Mouse (Mus musculus) adrenal gland, postnatal 25 days (tissue): ENCODE measurements at regions not wholly inside any gene's neighbourhood (a gene's known extent, or its start where the extent isn't known, plus 50 kb on each side); places are given as distances from the start of the nearest gene placed in this dataset.

ENCODE experiments used
- DNase-seq: peaks from one replicate; pipeline ENCODE4 v3.0.0; 2021; ENCODE audit warnings: mixed read lengths

DNA sequence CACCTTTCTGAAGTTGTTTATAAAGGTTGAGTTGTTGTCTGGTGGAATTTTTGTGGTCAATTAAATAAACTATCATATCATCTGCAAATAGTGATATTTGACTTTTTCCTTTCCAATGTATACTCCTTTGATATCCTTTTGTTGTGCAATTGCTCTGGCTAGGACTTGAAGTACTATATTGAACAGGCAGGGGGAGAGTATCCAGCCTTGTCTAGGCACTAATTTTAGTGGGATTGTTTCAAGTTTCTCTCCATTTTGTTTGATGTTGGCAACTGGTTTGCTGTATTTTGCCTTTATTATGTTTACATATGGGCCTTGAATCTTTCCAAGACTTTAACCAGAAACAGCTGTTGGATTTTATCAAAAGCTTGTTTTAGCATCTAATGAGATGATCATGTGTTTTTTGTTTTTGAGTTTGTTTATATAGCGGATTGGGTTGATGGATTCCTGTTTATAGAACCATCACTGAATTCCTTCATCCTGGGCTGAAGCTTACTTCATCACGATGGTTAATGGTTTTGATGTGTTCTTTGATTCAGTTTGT lies 383.3 kb downstream of the Amd2 start:
- DNase-seq, result no peak

DNA sequence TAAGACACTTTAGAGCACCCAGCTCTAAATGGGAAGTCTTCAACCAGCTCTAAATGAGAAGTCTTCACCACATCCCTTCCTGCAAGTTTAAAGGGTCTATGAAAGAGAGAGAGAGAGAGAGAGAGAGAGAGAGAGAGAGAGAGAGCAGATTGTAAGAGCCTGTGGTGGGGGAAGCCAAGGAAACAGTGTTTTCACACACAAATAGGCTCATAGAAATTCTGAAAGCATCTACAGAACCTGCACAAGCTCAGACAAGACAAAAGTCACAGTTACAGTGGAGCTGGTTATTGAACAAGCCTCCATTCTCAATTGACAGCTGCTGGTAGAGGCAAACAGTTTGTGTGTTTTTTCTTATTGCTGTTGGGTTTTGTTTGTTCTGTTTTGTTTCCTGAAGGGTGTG lies 412.9 kb downstream of the Amd2 start:
- DNase-seq, result no peak

DNA sequence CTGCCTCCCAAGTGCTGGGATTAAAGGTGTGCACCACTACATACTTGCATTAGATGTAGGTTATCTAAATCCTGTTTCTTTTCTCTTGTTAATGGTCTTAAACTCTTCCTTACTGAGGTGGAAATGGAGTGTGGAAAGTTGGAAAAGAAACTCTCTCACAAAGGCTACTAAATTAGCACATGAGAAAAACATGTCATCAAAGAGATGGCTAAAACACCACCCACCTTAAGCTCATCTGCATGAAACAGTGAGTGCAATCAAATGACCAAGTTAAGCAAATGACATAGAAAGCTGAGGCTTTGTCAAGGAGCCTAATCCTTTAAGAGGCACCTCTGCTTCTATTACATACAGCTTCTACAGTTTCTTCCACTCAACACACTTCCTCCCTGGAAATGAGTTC lies 446.6 kb downstream of the Amd2 start:
- no peak for DNase-seq

DNA sequence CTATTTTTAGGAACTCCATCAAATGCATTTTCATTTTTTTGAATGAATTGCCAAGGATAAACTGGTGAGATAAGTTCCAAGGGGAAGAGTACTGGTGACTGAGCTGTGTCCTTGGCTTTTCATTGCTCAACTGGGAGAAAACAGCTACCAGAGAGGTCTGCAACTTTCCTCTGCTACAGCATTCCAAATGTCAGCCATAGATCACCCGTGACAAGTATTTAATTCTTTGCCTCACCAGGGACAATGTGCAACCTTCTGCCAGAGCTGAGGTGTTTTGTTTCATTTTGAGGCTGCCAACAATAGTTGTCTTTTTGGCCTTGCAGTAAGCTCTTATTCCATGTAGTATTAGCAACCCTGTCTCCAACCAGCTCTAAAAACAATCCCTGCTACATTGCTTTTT lies 475.3 kb downstream of the Amd2 start:
- peak; percentile 14 for DNase-seq

DNA sequence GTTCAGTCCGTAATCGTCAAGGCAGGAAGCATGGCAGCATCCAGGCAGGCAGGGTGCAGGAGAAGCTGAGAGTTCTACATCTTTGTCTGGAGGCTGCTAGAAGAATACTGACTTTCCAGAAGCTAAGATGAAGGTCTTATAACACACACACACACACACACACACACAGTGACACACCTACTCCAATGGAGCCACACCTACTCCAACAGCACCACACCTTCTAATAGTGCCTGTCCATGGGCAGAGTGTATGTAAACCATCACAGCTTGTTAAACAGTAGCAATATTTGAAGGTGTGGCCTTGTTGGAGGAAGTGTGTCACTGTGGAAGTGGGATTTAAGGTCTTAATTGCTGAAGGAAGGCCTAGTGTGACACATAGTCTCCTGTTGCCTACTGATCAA lies 476.4 kb downstream of the Amd2 start:
- DNase-seq, result no peak

DNA sequence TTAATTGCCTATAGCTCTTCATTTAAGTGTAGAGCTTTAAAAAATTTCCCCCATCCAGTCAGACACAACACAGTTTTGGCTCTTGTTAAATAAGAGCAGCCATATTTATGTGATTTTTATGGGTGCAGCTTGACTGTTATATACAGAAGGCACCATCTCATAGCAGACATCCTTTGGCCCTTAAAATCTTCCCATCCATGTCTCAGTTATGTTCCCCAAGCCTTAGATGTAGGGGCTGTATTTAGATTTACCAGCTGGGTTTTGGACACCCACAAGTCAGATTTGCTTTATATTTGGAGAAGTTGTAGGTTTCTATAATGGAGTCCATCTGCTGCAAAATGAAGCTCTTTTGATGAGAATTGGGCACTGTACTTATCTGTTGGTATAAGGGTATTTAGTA lies 482.2 kb downstream of the Amd2 start:
- DNase-seq, result no peak
